Mouse (Mus musculus) heart, embryonic 10.5 days (tissue): ENCODE results near the gene Tmem88b. TPM values are rescaled to one million over a fixed set of nuclear protein-coding genes. Genes with fewer than 3 reads are reported as not detected.

Experiments
- DNase-seq: peaks from one replicate; pipeline ENCODE4 v3.0.0-alpha.2; 2017; ENCODE audit warnings: low spot score
- H3K27ac ChIP-seq: fragments of 300-500 bp; sonication (generic); 2 replicates; pipeline ENCODE4 v1.5.1; 2016; ENCODE audit warnings: mild to moderate bottlenecking
- H3K27me3 ChIP-seq: fragments of 300-500 bp; sonication (generic); 2 replicates; pipeline ENCODE4 v1.6.1; 2016; ENCODE audit warnings: mild to moderate bottlenecking; ENCODE audit not compliant: poor library complexity, insufficient read depth, severe bottlenecking
- H3K36me3 ChIP-seq: fragments of 300-500 bp; sonication (generic); 2 replicates; pipeline ENCODE4 v1.6.1; 2016; ENCODE audit warnings: mild to moderate bottlenecking, moderate library complexity
- H3K4me1 ChIP-seq: fragments of 300-500 bp; sonication (generic); 2 replicates; pipeline ENCODE4 v1.6.1; 2016; ENCODE audit warnings: mild to moderate bottlenecking
- H3K4me3 ChIP-seq: fragments of 300-500 bp; sonication (generic); 2 replicates; pipeline ENCODE4 v1.5.1; 2016; ENCODE audit warnings: mild to moderate bottlenecking, moderate library complexity
- H3K9me3 ChIP-seq: fragments of 300-500 bp; sonication (generic); 2 replicates; pipeline ENCODE4 v1.6.1; 2016; ENCODE audit warnings: mild to moderate bottlenecking, moderate library complexity
- WGBS: fragments of 180-500 bp; shearing (Covaris S2); methylation state at CpG from one replicate; pipeline ENCODE4 v1.1.7; 2016; 5-methylcytosine and 5-hydroxymethylcytosine counted together
- polyA plus RNA-seq: library from polyadenylated mRNA; unstranded; fragments of >200 nt; fragmentation: Nextera tagmentation; extraction: Ambion mirVana; gene quantifications from 2 replicates; pipeline ENCODE4 v1.2.1, GENCODE M21; 2016

Tmem88b gene
- polyA plus RNA-seq = 2.1 and 4.7 TPM in 2 replicates

GRCm38 (mm10) chr4:155785819-155786218, at the start of gene Tmem88b:
Tmem88b (minus strand) TSS chr4:155785874.
- no peak for DNase-seq
- peak within 1 kb of the TSS; percentile 71 for H3K4me3 ChIP-seq
- H3K27me3 ChIP-seq = peaks cover 8% of the 10 kb centered on the region; the same call in 1 of the 2 replicates
- no peaks in the 10 kb centered on the region for H3K36me3 ChIP-seq
- H3K9me3 ChIP-seq = no peaks in the 10 kb centered on the region
- H3K27ac ChIP-seq = peak within 1 kb of the TSS; percentile 93
- 32% methylated on average over 5 of the region's 5 CpGs for WGBS
- H3K4me1 ChIP-seq = peaks cover 22% of the 10 kb centered on the region

- no peak overlapping the region for H3K27ac ChIP-seq
- WGBS = 35% methylated on average over 2 of the region's 2 CpGs
Observed at GRCm38 (mm10) chr4:155833836-155834235, 48.2 kb upstream of the Tmem88b start.

GRCm38 (mm10) chr4:155833234-155833633, 47.6 kb upstream of the Tmem88b start:
- DNase-seq = no peak
- H3K36me3 ChIP-seq = peaks cover 13% of the 10 kb centered on the region; the same call in 1 of the 2 replicates
- WGBS = 87% methylated on average over 4 of the region's 4 CpGs
- no peaks in the 10 kb centered on the region for H3K27me3 ChIP-seq
- H3K4me1 ChIP-seq = peaks cover 28% of the 10 kb centered on the region
- no peak overlapping the region for H3K4me3 ChIP-seq
- H3K27ac ChIP-seq = no peak overlapping the region
- H3K9me3 ChIP-seq = no peaks in the 10 kb centered on the region

More at GRCm38 (mm10) chr4:155833836-155834235, 48.2 kb upstream of the Tmem88b start:
- no peak for DNase-seq
- Histone ChIP-seq H3K36me3 (peaks cover 13% of the 10 kb centered on the region; the same call in 1 of the 2 replicates), H3K4me3 (no peak overlapping the region), H3K27me3 (no peaks in the 10 kb centered on the region), H3K4me1 (peaks cover 34% of the 10 kb centered on the region), H3K9me3 (no peaks in the 10 kb centered on the region)

GRCm38 (mm10) chr4:155832321-155832720, 46.6 kb upstream of the Tmem88b start:
- no peak for DNase-seq
- Histone ChIP-seq H3K27me3 (no peaks in the 10 kb centered on the region), H3K27ac (peak overlapping the region; percentile 87), H3K4me3 (peak overlapping the region; percentile 84), H3K36me3 (peaks cover 22% of the 10 kb centered on the region), H3K4me1 (peaks cover 19% of the 10 kb centered on the region), H3K9me3 (no peaks in the 10 kb centered on the region)
- 52% methylated on average over 10 of the region's 10 CpGs for WGBS

GRCm38 (mm10) chr4:155831831-155832230, 46.2 kb upstream of the Tmem88b start:
- peaks cover 19% of the 10 kb centered on the region for H3K4me1 ChIP-seq
- no peaks in the 10 kb centered on the region for H3K9me3 ChIP-seq
- H3K27ac ChIP-seq = peak overlapping the region; percentile 87
- WGBS = under 1% methylated on average over 25 of the region's 25 CpGs
- no peak for DNase-seq
- peaks cover 26% of the 10 kb centered on the region for H3K36me3 ChIP-seq
- peak overlapping the region; percentile 84 for H3K4me3 ChIP-seq
- no peaks in the 10 kb centered on the region for H3K27me3 ChIP-seq

GRCm38 (mm10) chr4:155831205-155831766, 45.6 kb upstream of the Tmem88b start, which contains the start of gene Aurkaip1:
Aurkaip1 (plus strand) TSS chr4:155831272.
- H3K4me3 ChIP-seq = peak within 1 kb of the TSS; percentile 84
- H3K36me3 ChIP-seq = peaks cover 32% of the 10 kb centered on the region
- WGBS = under 1% methylated on average over 49 of the region's 49 CpGs
- peaks cover 19% of the 10 kb centered on the region for H3K4me1 ChIP-seq
- no peaks in the 10 kb centered on the region for H3K9me3 ChIP-seq
- DNase-seq = peak; percentile 97
- peak within 1 kb of the TSS; percentile 87 for H3K27ac ChIP-seq
- H3K27me3 ChIP-seq = no peaks in the 10 kb centered on the region

GRCm38 (mm10) chr4:155830596-155830995, 44.9 kb upstream of the Tmem88b start:
- H3K4me3 ChIP-seq = peak overlapping the region; percentile 84; the same call in 1 of the 2 replicates
- no peak for DNase-seq
- H3K9me3 ChIP-seq = no peaks in the 10 kb centered on the region
- peaks cover 37% of the 10 kb centered on the region for H3K36me3 ChIP-seq
- WGBS = 54% methylated on average over 8 of the region's 8 CpGs
- peak overlapping the region; percentile 67; the same call in 1 of the 2 replicates for H3K27ac ChIP-seq
- peaks cover 19% of the 10 kb centered on the region for H3K4me1 ChIP-seq
- no peaks in the 10 kb centered on the region for H3K27me3 ChIP-seq

GRCm38 (mm10) chr4:155829866-155830265, 44.2 kb upstream of the Tmem88b start:
- H3K4me3 ChIP-seq = no peak overlapping the region

GRCm38 (mm10) chr4:155823443-155823842, 37.8 kb upstream of the Tmem88b start:
- no peaks in the 10 kb centered on the region for H3K27me3 ChIP-seq
- 94% methylated on average over 16 of the region's 16 CpGs for WGBS
- no peak overlapping the region for H3K27ac ChIP-seq
- no peak for DNase-seq
- no peak overlapping the region for H3K4me3 ChIP-seq
- no peaks in the 10 kb centered on the region for H3K4me1 ChIP-seq
- H3K36me3 ChIP-seq = peaks cover 95% of the 10 kb centered on the region
- no peaks in the 10 kb centered on the region for H3K9me3 ChIP-seq

More at GRCm38 (mm10) chr4:155829866-155830265, 44.2 kb upstream of the Tmem88b start:
- no peak for DNase-seq
- Histone ChIP-seq H3K9me3 (no peaks in the 10 kb centered on the region), H3K36me3 (peaks cover 44% of the 10 kb centered on the region), H3K27ac (no peak overlapping the region), H3K4me1 (peaks cover 19% of the 10 kb centered on the region), H3K27me3 (no peaks in the 10 kb centered on the region)
- WGBS = 96% methylated on average over 4 of the region's 4 CpGs

GRCm38 (mm10) chr4:155821025-155821424, 35.4 kb upstream of the Tmem88b start:
- Histone ChIP-seq H3K27ac (no peak overlapping the region), H3K4me1 (no peaks in the 10 kb centered on the region), H3K36me3 (peaks cover 99% of the 10 kb centered on the region), H3K27me3 (no peaks in the 10 kb centered on the region), H3K9me3 (no peaks in the 10 kb centered on the region), H3K4me3 (no peak overlapping the region)
- DNase-seq = no peak
- 76% methylated on average over 7 of the region's 7 CpGs for WGBS

- peaks cover 12% of the 10 kb centered on the region for H3K4me1 ChIP-seq
- H3K36me3 ChIP-seq = peaks cover 94% of the 10 kb centered on the region
- no peak overlapping the region for H3K27ac ChIP-seq
- no peak for DNase-seq
- 85% methylated on average over 4 of the region's 4 CpGs for WGBS
- H3K27me3 ChIP-seq = no peaks in the 10 kb centered on the region
- no peak overlapping the region for H3K4me3 ChIP-seq
- no peaks in the 10 kb centered on the region for H3K9me3 ChIP-seq
Observed at GRCm38 (mm10) chr4:155817533-155817932, 31.9 kb upstream of the Tmem88b start.

- no peaks in the 10 kb centered on the region for H3K27me3 ChIP-seq
- DNase-seq = peak; percentile 77
- WGBS = under 1% methylated on average over 49 of the region's 49 CpGs
- peaks cover 79% of the 10 kb centered on the region for H3K36me3 ChIP-seq
- H3K4me1 ChIP-seq = peaks cover 20% of the 10 kb centered on the region
- H3K27ac ChIP-seq = peak overlapping the region; percentile 97
- H3K4me3 ChIP-seq = peak overlapping the region; percentile 97
- H3K9me3 ChIP-seq = no peaks in the 10 kb centered on the region
Observed at GRCm38 (mm10) chr4:155812665-155813181, 27.0 kb upstream of the Tmem88b start.

- peak within 1 kb of the TSS; percentile 97 for H3K27ac ChIP-seq
- H3K36me3 ChIP-seq = peaks cover 78% of the 10 kb centered on the region
- no peaks in the 10 kb centered on the region for H3K9me3 ChIP-seq
- no peaks in the 10 kb centered on the region for H3K27me3 ChIP-seq
- peak within 1 kb of the TSS; percentile 97 for H3K4me3 ChIP-seq
- peak; percentile 99 for DNase-seq
- WGBS = under 1% methylated on average over 50 of the region's 60 CpGs
- peaks cover 20% of the 10 kb centered on the region for H3K4me1 ChIP-seq
Observed at GRCm38 (mm10) chr4:155811929-155812664, 26.4 kb upstream of the Tmem88b start, which contains the start of gene Ccnl2. Ccnl2 (plus strand) TSS chr4:155812489.
